Mouse (Mus musculus): Measurements from ENCODE around the gene Ccdc84.

DNA sequence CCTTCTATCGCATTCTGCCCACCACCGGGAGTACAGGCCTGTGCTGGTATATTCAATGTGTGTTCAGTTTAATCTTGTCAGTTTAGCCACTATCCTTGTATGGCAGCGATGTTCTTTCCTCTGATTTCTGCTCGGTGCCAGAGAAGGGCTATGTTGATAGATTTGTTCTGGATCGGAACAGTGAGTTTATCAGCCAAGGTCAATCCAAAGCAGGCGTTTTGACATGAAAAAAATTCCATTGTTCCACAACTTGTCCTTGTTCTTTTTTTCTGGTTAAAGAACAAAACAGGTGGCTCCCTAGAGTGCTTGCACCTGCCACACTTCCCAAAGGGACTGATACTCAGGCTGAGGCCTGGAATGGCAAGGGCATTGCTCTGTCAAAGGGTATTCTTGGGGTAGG lies 42.2 kb downstream of the Ccdc84 start:
- no peak for TF ChIP-seq GATA1 (IDR thresholded peaks at IDR 0.05; ENCODE audit: low read length)
- TF ChIP-seq TAL1 (IDR thresholded peaks at IDR 0.05; ENCODE audit: low read length), result no peak

Data from erythroblast, embryonic 14.5 days (primary cell).